ENCODE assay signal across 8 mouse cellular contexts in the genomic region with DNA sequence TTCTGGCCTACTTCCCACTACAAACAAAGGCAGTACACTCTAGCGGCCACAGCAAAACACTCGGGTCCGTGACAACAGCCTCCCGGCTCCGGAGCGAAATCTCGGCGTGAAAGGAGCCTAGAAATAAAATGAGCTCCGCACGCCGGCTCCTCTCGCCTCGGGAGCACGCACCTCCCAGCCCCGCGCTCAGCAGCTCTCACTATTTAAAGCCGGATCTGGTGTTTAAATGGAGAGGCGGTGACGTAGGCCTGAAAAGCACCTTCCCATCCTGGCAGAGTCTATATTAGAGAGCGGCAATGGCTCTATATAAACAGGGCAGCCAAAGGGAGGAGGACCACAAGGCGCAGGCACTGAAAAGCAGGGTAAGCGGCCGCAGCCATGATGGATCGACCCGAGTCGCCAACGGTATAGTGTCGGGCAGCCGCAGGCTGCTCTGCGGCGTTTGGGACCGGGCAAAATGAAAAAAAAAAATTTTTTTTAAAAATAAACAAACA. TPM values are rescaled to one million over a fixed set of nuclear protein-coding genes. Genes with fewer than 3 reads are reported as not detected.
DNase-seq lines count a peak whose midpoint lies in the region; ATAC-seq and TF ChIP-seq lines count a peak whose summit lies in the region.

No protein-coding gene starts in this region.

- DNase-seq in brain, embryonic 14.5 days (ENCODE audit: low read depth) = peak; percentile 99
- peak; percentile 94 for DNase-seq in kidney, postnatal 10 days
- DNase-seq in natural killer cell, adult 2 months (ENCODE audit: low spot score in 2 of 2) = peak; percentile 93

- peaks cover 18% of the 10 kb centered on the region for H3K36me3 ChIP-seq in C2C12 (ENCODE audit: control insufficient read depth, insufficient read depth)
- H3K36me3 ChIP-seq in erythroblast, embryonic 14.5 days (ENCODE audit: control insufficient read depth) = peaks cover 39% of the 10 kb centered on the region
- peaks cover 28% of the 10 kb centered on the region for H3K36me3 ChIP-seq in heart, embryonic 13.5 days
- H3K36me3 ChIP-seq in liver, embryonic 12.5 days = peaks cover 34% of the 10 kb centered on the region
- H3K36me3 ChIP-seq in stomach, embryonic 15.5 days = 0 out of 2 replicates have a peak, but pooled peaks cover 8% of the 10 kb centered on the region

- H3K27me3 ChIP-seq in C2C12 (ENCODE audit: control insufficient read depth, insufficient read depth, insufficient read length) = no peaks in the 10 kb centered on the region
- no peaks in the 10 kb centered on the region for H3K27me3 ChIP-seq in erythroblast, embryonic 14.5 days (ENCODE audit: control insufficient read depth)
- no peaks in the 10 kb centered on the region for H3K27me3 ChIP-seq in heart, embryonic 13.5 days (replicated peaks)
- H3K27me3 ChIP-seq in liver, embryonic 12.5 days (replicated peaks) = no peaks in the 10 kb centered on the region
- no peaks in the 10 kb centered on the region for H3K27me3 ChIP-seq in stomach, embryonic 15.5 days (replicated peaks)

- H3K4me2 ChIP-seq in heart, embryonic 13.5 days = peak overlapping the region; percentile 76
- peak overlapping the region; percentile 82 for H3K4me2 ChIP-seq in liver, embryonic 12.5 days
- peak overlapping the region; percentile 59 for H3K4me2 ChIP-seq in stomach, embryonic 15.5 days

- under 1% methylated on average over 32 of the region's 32 CpGs for WGBS in heart, embryonic 13.5 days
- under 1% methylated on average over 32 of the region's 32 CpGs for WGBS in liver, embryonic 12.5 days (ENCODE audit: insufficient replicate concordance)
- WGBS in stomach, embryonic 15.5 days = under 1% methylated on average over 32 of the region's 32 CpGs

- peak overlapping the region; percentile 100 for H3K27ac ChIP-seq in heart, embryonic 13.5 days (replicated peaks)
- peak overlapping the region; percentile 100 for H3K27ac ChIP-seq in liver, embryonic 12.5 days
- peak overlapping the region; percentile 100 for H3K27ac ChIP-seq in stomach, embryonic 15.5 days

- H3K9me3 ChIP-seq in erythroblast, embryonic 14.5 days (ENCODE audit: control insufficient read depth, low read length) = peaks cover 2% of the 10 kb centered on the region; the same call in 1 of the 2 replicates
- H3K9me3 ChIP-seq in heart, embryonic 13.5 days = no peaks in the 10 kb centered on the region
- H3K9me3 ChIP-seq in liver, embryonic 12.5 days (replicated peaks) = no peaks in the 10 kb centered on the region
- H3K9me3 ChIP-seq in stomach, embryonic 15.5 days = no peaks in the 10 kb centered on the region

- H3K79me2 ChIP-seq in C2C12 (ENCODE audit: control insufficient read depth, insufficient read depth) = peaks cover 61% of the 10 kb centered on the region

- TF ChIP-seq POLR2A in brain, embryonic 14.5 days (IDR thresholded peaks at IDR 0.05; ENCODE audit: borderline replicate concordance, extremely low read depth, insufficient read depth, insufficient read length, poor library complexity, severe bottlenecking) = peak; percentile 94; the same call in 1 of the 2 replicates

- peaks cover 30% of the 10 kb centered on the region for H3K79me3 ChIP-seq in C2C12 (ENCODE audit: low read depth)

- peaks cover 37% of the 10 kb centered on the region for H3K4me1 ChIP-seq in erythroblast, embryonic 14.5 days (ENCODE audit: control insufficient read depth)
- H3K4me1 ChIP-seq in heart, embryonic 13.5 days = peaks cover 32% of the 10 kb centered on the region
- peaks cover 25% of the 10 kb centered on the region for H3K4me1 ChIP-seq in liver, embryonic 12.5 days
- peaks cover 11% of the 10 kb centered on the region; the same call in 1 of the 2 replicates for H3K4me1 ChIP-seq in stomach, embryonic 15.5 days

- H3ac ChIP-seq in C2C12 (ENCODE audit: control insufficient read depth, insufficient read length, low read depth) = peak overlapping the region; percentile 71

- H3K4me3 ChIP-seq in C2C12 (ENCODE audit: insufficient read depth, poor library complexity, severe bottlenecking) = peak overlapping the region; percentile 55
- H3K4me3 ChIP-seq in erythroblast, embryonic 14.5 days (replicated peaks) = peak overlapping the region; percentile 94
- peak overlapping the region; percentile 89 for H3K4me3 ChIP-seq in heart, embryonic 13.5 days
- peak overlapping the region; percentile 89 for H3K4me3 ChIP-seq in liver, embryonic 12.5 days
- H3K4me3 ChIP-seq in stomach, embryonic 15.5 days (replicated peaks) = peak overlapping the region; percentile 83

- TF ChIP-seq CTCF in C2C12 (IDR thresholded peaks at IDR 0.05; ENCODE audit: control insufficient read depth, insufficient read depth, insufficient read length) = no peak
- peak; percentile 1; the same call in 1 of the 2 replicates for TF ChIP-seq CTCF in brain, embryonic 14.5 days (IDR thresholded peaks at IDR 0.05; ENCODE audit: borderline replicate concordance, extremely low read depth, insufficient read depth, insufficient read length)

- ATAC-seq in heart, embryonic 13.5 days (ENCODE audit: extremely low read depth, insufficient number of reproducible peaks, low FRiP score, low TSS enrichment) = peak; percentile 65
- peak; percentile 77 for ATAC-seq in liver, embryonic 12.5 days
- peak; percentile 88 for ATAC-seq in stomach, embryonic 15.5 days (ENCODE audit: insufficient read depth, low FRiP score, low read depth)

- peak overlapping the region; percentile 100 for H3K9ac ChIP-seq in heart, embryonic 13.5 days
- H3K9ac ChIP-seq in liver, embryonic 12.5 days = peak overlapping the region; percentile 99
- peak overlapping the region; percentile 91; the same call in 1 of the 2 replicates for H3K9ac ChIP-seq in stomach, embryonic 15.5 days

TF ChIP-seq in C2C12, 6 proteins besides CTCF, POLR2A, EP300 and RAD21:
- TF ChIP-seq MYOD1 (IDR thresholded peaks at IDR 0.05; ENCODE audit: control insufficient read depth, insufficient read length, low read depth) (no peak), CEBPB (IDR thresholded peaks at IDR 0.05; ENCODE audit: low read depth) (no peak), MYOG (IDR thresholded peaks at IDR 0.05; ENCODE audit: control insufficient read depth, extremely low read depth, insufficient read length) (no peak), USF1 (IDR thresholded peaks at IDR 0.05; ENCODE audit: low read depth) (no peak), FOSL1 (IDR thresholded peaks at IDR 0.05; ENCODE audit: insufficient read depth, low read length, poor library complexity, severe bottlenecking) (no peak), MAX (IDR thresholded peaks at IDR 0.05) (no peak)

RNA-seq across cellular contexts. Expression of gene Gtf2a1, which starts 2.1 kb away (rescaled TPM):
- polyA plus RNA-seq in C2C12 (2012; fragmentation: generic; extraction: Trizol) = 5.1 TPM
- 27.1 and 35.5 TPM in 2 replicates for polyA plus RNA-seq in brain, embryonic 14.5 days (2012; rRNA removed)
- polyA plus RNA-seq in erythroblast, embryonic 14.5 days (2012) = 0.80 and 0.84 TPM in 2 replicates
- 27.3 and 28.1 TPM in 2 replicates for polyA plus RNA-seq in heart, embryonic 13.5 days (2015; fragmentation: Nextera tagmentation; extraction: Ambion mirVana)
- polyA plus RNA-seq in liver, embryonic 12.5 days (2016; fragmentation: Nextera tagmentation; extraction: Ambion mirVana) = 28.0 and 29.3 TPM in 2 replicates
- polyA plus RNA-seq in stomach, embryonic 15.5 days (2015; fragmentation: Nextera tagmentation; extraction: Ambion mirVana) = 36.7 and 39.2 TPM in 2 replicates

Comparison
In these comparisons a context has a peak if more than half of its experiments do, and no peak if none do; other contexts are left out.
1. Peak in every context shown above with its lines: DNase-seq, ATAC-seq, H3K4me3 ChIP-seq and H3K27ac ChIP-seq.